Mouse (Mus musculus) layer of hippocampus, postnatal 10 days (tissue): ENCODE results near the gene Il1b. TPM values are rescaled to one million over a fixed set of nuclear protein-coding genes. Genes with fewer than 3 reads are reported as not detected.

Experiments used
- DNase-seq, 2 experiments: peaks; one replicate each; pipeline ENCODE4 v3.0.0; 2021; ENCODE audit warnings: low spot score in 2 of 2
- total RNA-seq, 2 experiments: library from RNA; stranded (reverse); gene quantifications; 2 replicates each; pipeline ENCODE4 v1.2.3; 2021

Il1b gene
- total RNA-seq, 2 experiments from 2014 or later: not detected

GRCm38 (mm10) chr2:129369615-129370014 lies 1.3 kb downstream of the Il1b start:
- DNase-seq: no peak

- no peak for DNase-seq
These were observed 2.1 kb downstream of the Il1b start for GRCm38 (mm10) chr2:129368795-129369194.

- DNase-seq: no peak
These were observed 2.8 kb downstream of the Il1b start for GRCm38 (mm10) chr2:129368106-129368505.

GRCm38 (mm10) chr2:129367246-129367645 lies 3.7 kb downstream of the Il1b start:
- no peak for DNase-seq

- no peak for DNase-seq
These were observed 9.9 kb downstream of the Il1b start for GRCm38 (mm10) chr2:129360975-129361560.

- no peak for DNase-seq
These were observed 10.7 kb downstream of the Il1b start for GRCm38 (mm10) chr2:129360197-129360596.

- no peak for DNase-seq
These were observed 32.8 kb downstream of the Il1b start for GRCm38 (mm10) chr2:129338138-129338621.

GRCm38 (mm10) chr2:129333471-129333870 lies 37.5 kb downstream of the Il1b start:
- DNase-seq: no peak

GRCm38 (mm10) chr2:129330540-129330939 lies 40.4 kb downstream of the Il1b start:
- no peak for DNase-seq

GRCm38 (mm10) chr2:129330024-129330423 lies 40.9 kb downstream of the Il1b start:
- no peak for DNase-seq

- no peak for DNase-seq
These were observed 42.7 kb downstream of the Il1b start for GRCm38 (mm10) chr2:129328238-129328637.

- DNase-seq: no peak
These were observed 46.7 kb downstream of the Il1b start for GRCm38 (mm10) chr2:129324216-129324615.

- no peak for DNase-seq
These were observed 48.8 kb downstream of the Il1b start for GRCm38 (mm10) chr2:129322117-129322635.

GRCm38 (mm10) chr2:129320033-129320605 lies 50.8 kb downstream of the Il1b start:
- DNase-seq: no peak

GRCm38 (mm10) chr2:129315831-129316230 lies 55.1 kb downstream of the Il1b start:
- no peak for DNase-seq

- no peak for DNase-seq
These were observed 56.1 kb downstream of the Il1b start for GRCm38 (mm10) chr2:129314880-129315279.

Other genes starting within 250 kb of the Il1b start
- 10 to 100 TPM; 11.4 to 11.6 TPM for gene Chchd5, start 241.4 kb downstream of the Il1b start, total RNA-seq
- gene Slc20a1, start 172.4 kb downstream of the Il1b start, total RNA-seq: 100 to 1,000 TPM in 1 of 2 experiments, 10 to 100 TPM in 1; 97.4 to 124 TPM
- gene Ckap2l, start 73.9 kb downstream of the Il1b start, total RNA-seq: 1 to 10 TPM; 3.3 to 4.1 TPM
- under 1 TPM in 1 of 2 experiments, not detected in 1; 0.56 TPM for gene Il1a, start 61.2 kb downstream of the Il1b start, total RNA-seq
- under 1 TPM in 1 of 2 experiments, not detected in 1; 0.18 TPM for gene F830045P16Rik, start 165.5 kb upstream of the Il1b start, total RNA-seq
- 100 to 1,000 TPM; 207 to 208 TPM for gene Sirpa, start 221.7 kb upstream of the Il1b start, total RNA-seq